Mouse (Mus musculus): ENCODE measurements around the gene Gsn. TPM values are rescaled to one million over a fixed set of nuclear protein-coding genes. Genes with fewer than 3 reads are reported as not detected.

Gsn gene
- polyA plus RNA-seq, 1 experiment = 166 TPM

DNA sequence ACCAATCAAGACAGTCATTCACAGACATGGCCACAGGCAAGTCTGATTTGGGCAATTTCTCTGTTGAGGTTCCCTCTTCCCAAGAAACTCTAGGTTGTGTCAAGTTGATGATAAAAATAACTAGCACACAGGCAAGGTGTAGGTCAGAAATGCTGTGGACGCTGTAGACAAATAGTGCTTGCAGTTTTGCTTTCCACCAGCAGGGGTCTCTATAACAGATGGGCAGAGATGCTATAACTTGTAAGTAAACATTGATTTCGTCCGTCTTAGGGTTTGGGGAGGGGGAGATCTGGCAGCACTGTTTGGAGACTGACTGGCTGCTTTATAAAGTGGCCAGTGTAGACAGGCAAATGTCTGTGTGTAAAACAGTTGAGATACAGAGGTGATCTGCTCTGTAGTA, 35.7 kb downstream of the Gsn start:
- Histone ChIP-seq H3K79me3 (ENCODE audit: low read depth) (no peaks in the 10 kb centered on the region), H3K36me3 (ENCODE audit: control insufficient read depth, insufficient read depth) (peaks cover 50% of the 10 kb centered on the region), H3K79me2 (ENCODE audit: control insufficient read depth, insufficient read depth) (no peaks in the 10 kb centered on the region), H3K27me3 (ENCODE audit: control insufficient read depth, insufficient read depth, insufficient read length) (no peaks in the 10 kb centered on the region), H3K4me3 (ENCODE audit: insufficient read depth, poor library complexity, severe bottlenecking) (no peak overlapping the region), H3ac (ENCODE audit: control insufficient read depth, insufficient read length, low read depth) (no peak overlapping the region)
- TF ChIP-seq CTCF (IDR thresholded peaks at IDR 0.05; ENCODE audit: control insufficient read depth, insufficient read depth, insufficient read length) (peak; percentile 26), FOSL1 (IDR thresholded peaks at IDR 0.05; ENCODE audit: insufficient read depth, low read length, poor library complexity, severe bottlenecking) (no peak)

DNA sequence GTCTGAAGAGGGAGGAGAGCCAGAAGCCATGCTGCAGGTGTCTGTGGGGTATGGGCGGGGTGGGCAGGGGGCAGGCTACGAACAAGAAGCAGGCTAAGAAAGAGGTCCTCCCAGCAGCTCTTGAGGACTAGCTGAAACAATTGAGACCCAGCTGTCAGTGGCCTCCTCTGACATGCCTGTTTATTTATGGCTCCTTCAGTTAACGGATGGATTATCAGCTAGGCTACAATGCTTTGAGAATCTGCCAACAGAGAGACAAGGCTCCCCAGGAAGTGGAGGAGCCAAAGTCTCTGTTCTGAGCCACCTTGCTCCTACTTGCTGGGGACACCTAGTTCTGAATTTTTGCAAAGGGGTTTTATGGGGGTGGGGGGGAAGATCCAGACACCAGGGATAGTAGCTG, 36.5 kb downstream of the Gsn start:
- H3K27me3 ChIP-seq (ENCODE audit: control insufficient read depth, insufficient read depth, insufficient read length) = no peaks in the 10 kb centered on the region
- H3K4me3 ChIP-seq (ENCODE audit: insufficient read depth, poor library complexity, severe bottlenecking) = no peak overlapping the region
- H3K79me3 ChIP-seq (ENCODE audit: low read depth) = no peaks in the 10 kb centered on the region
- no peaks in the 10 kb centered on the region for H3K79me2 ChIP-seq (ENCODE audit: control insufficient read depth, insufficient read depth)
- TF ChIP-seq USF1 (IDR thresholded peaks at IDR 0.05; ENCODE audit: low read depth) = no peak
- TF ChIP-seq MYOG (IDR thresholded peaks at IDR 0.05; ENCODE audit: control insufficient read depth, extremely low read depth, insufficient read length) = no peak
- no peak for TF ChIP-seq CEBPB (IDR thresholded peaks at IDR 0.05; ENCODE audit: low read depth)
- no peak for TF ChIP-seq CTCF (IDR thresholded peaks at IDR 0.05; ENCODE audit: control insufficient read depth, insufficient read depth, insufficient read length)
- no peak for TF ChIP-seq FOSL1 (IDR thresholded peaks at IDR 0.05; ENCODE audit: insufficient read depth, low read length, poor library complexity, severe bottlenecking)
- no peak for TF ChIP-seq MYOD1 (IDR thresholded peaks at IDR 0.05; ENCODE audit: control insufficient read depth, insufficient read length, low read depth)
- H3K36me3 ChIP-seq (ENCODE audit: control insufficient read depth, insufficient read depth) = peaks cover 56% of the 10 kb centered on the region
- H3ac ChIP-seq (ENCODE audit: control insufficient read depth, insufficient read length, low read depth) = no peak overlapping the region

DNA sequence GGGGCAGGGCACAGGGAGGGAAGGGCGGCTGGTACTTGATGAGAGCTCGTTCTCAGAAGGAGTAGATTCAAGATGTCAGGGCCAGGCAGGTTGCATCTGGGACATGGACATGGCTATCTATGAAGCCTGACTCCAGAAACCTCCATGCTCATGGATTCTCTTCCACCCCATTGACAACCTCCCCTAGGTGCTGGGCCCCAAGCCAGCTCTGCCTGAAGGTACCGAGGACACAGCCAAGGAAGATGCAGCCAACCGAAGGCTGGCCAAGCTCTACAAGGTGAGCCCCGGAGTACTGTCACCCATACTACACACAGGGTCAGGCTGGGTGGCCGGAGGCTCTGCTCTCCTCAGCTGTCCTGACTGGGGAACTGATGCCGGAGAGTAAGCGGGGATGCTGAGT, 37.1 kb downstream of the Gsn start:
- H3K79me3 ChIP-seq (ENCODE audit: low read depth) = no peaks in the 10 kb centered on the region
- no peak overlapping the region for H3ac ChIP-seq (ENCODE audit: control insufficient read depth, insufficient read length, low read depth)
- no peak for TF ChIP-seq FOSL1 (IDR thresholded peaks at IDR 0.05; ENCODE audit: insufficient read depth, low read length, poor library complexity, severe bottlenecking)
- no peak for TF ChIP-seq MAX (IDR thresholded peaks at IDR 0.05)
- no peak for TF ChIP-seq MYOG (IDR thresholded peaks at IDR 0.05; ENCODE audit: control insufficient read depth, extremely low read depth, insufficient read length)
- no peak for TF ChIP-seq MYOD1 (IDR thresholded peaks at IDR 0.05; ENCODE audit: control insufficient read depth, insufficient read length, low read depth)
- TF ChIP-seq USF1 (IDR thresholded peaks at IDR 0.05; ENCODE audit: low read depth) = no peak
- TF ChIP-seq CTCF (IDR thresholded peaks at IDR 0.05; ENCODE audit: control insufficient read depth, insufficient read depth, insufficient read length) = no peak
- TF ChIP-seq CEBPB (IDR thresholded peaks at IDR 0.05; ENCODE audit: low read depth) = no peak
- H3K27me3 ChIP-seq (ENCODE audit: control insufficient read depth, insufficient read depth, insufficient read length) = no peaks in the 10 kb centered on the region
- H3K4me3 ChIP-seq (ENCODE audit: insufficient read depth, poor library complexity, severe bottlenecking) = no peak overlapping the region
- H3K36me3 ChIP-seq (ENCODE audit: control insufficient read depth, insufficient read depth) = peaks cover 58% of the 10 kb centered on the region
- no peaks in the 10 kb centered on the region for H3K79me2 ChIP-seq (ENCODE audit: control insufficient read depth, insufficient read depth)

DNA sequence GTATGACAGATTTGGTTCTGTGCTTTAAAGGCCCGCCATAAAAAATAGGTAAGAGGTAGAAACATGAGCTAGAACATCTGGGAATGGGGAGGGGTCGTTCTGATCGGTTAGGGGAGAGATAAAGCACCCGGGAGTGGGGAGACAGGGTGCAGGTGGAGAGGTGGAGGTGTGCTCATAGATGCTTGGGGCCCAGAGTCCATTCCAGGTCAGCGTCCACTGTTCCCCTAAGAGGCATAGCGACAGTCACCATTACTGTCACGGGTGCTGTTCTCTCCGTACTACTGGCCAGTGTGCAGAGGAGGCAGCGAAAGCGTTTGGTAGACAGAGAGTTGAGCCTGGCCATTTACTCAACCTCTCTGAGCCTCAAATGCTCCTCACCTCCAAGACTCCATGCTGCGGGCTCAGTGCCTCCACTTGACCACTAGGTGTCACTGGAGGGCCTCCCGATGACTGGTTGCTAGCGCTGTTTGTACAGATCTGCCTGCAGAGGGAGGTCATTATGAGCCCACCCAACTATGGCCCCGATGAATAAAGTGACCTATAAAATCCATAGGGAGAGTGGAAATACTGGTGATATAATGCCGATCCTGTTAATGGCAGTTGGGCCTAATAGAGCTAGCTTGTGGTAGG, 41.6 kb downstream of the Gsn start:
- no peaks in the 10 kb centered on the region for H3K79me3 ChIP-seq (ENCODE audit: low read depth)
- H3K36me3 ChIP-seq (ENCODE audit: control insufficient read depth, insufficient read depth) = peaks cover 63% of the 10 kb centered on the region
- no peaks in the 10 kb centered on the region for H3K27me3 ChIP-seq (ENCODE audit: control insufficient read depth, insufficient read depth, insufficient read length)
- no peak overlapping the region for H3ac ChIP-seq (ENCODE audit: control insufficient read depth, insufficient read length, low read depth)
- TF ChIP-seq CEBPB (IDR thresholded peaks at IDR 0.05; ENCODE audit: low read depth) (no peak), MAX (IDR thresholded peaks at IDR 0.05) (no peak), MYOD1 (IDR thresholded peaks at IDR 0.05; ENCODE audit: control insufficient read depth, insufficient read length, low read depth) (no peak), MYOG (IDR thresholded peaks at IDR 0.05; ENCODE audit: control insufficient read depth, extremely low read depth, insufficient read length) (no peak), CTCF (IDR thresholded peaks at IDR 0.05; ENCODE audit: control insufficient read depth, insufficient read depth, insufficient read length) (peak; percentile 93), FOSL1 (IDR thresholded peaks at IDR 0.05; ENCODE audit: insufficient read depth, low read length, poor library complexity, severe bottlenecking) (no peak)
- no peak overlapping the region for H3K4me3 ChIP-seq (ENCODE audit: insufficient read depth, poor library complexity, severe bottlenecking)
- no peaks in the 10 kb centered on the region for H3K79me2 ChIP-seq (ENCODE audit: control insufficient read depth, insufficient read depth)

DNA sequence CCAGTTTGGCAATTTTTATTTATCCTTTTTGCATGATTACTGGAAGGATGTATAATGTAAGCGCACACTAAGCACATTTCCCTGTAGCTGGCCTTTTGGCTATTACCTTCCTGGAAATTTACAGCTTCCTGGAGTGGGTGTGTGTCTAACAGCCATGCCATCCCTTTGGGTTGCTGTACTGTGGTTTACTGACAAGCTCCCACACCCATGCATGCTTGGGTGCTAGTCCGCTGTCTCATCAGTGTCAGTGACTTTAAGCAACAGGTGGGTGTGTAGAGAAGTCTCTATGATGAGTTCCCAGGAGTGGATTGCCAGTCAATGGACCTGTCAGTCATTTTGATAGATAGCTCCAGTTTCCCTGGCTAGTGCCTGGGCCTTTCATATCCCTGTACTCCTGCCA, 43.3 kb downstream of the Gsn start:
- Histone ChIP-seq H3K79me2 (ENCODE audit: control insufficient read depth, insufficient read depth) (no peaks in the 10 kb centered on the region), H3ac (ENCODE audit: control insufficient read depth, insufficient read length, low read depth) (no peak overlapping the region), H3K27me3 (ENCODE audit: control insufficient read depth, insufficient read depth, insufficient read length) (no peaks in the 10 kb centered on the region), H3K79me3 (ENCODE audit: low read depth) (no peaks in the 10 kb centered on the region), H3K36me3 (ENCODE audit: control insufficient read depth, insufficient read depth) (peaks cover 54% of the 10 kb centered on the region), H3K4me3 (ENCODE audit: insufficient read depth, poor library complexity, severe bottlenecking) (no peak overlapping the region)
- TF ChIP-seq MYOG (IDR thresholded peaks at IDR 0.05; ENCODE audit: control insufficient read depth, extremely low read depth, insufficient read length) = no peak
- TF ChIP-seq CEBPB (IDR thresholded peaks at IDR 0.05; ENCODE audit: low read depth) = no peak
- TF ChIP-seq MYOD1 (IDR thresholded peaks at IDR 0.05; ENCODE audit: control insufficient read depth, insufficient read length, low read depth) = no peak
- no peak for TF ChIP-seq CTCF (IDR thresholded peaks at IDR 0.05; ENCODE audit: control insufficient read depth, insufficient read depth, insufficient read length)
- TF ChIP-seq USF1 (IDR thresholded peaks at IDR 0.05; ENCODE audit: low read depth) = no peak
- TF ChIP-seq FOSL1 (IDR thresholded peaks at IDR 0.05; ENCODE audit: insufficient read depth, low read length, poor library complexity, severe bottlenecking) = no peak
- TF ChIP-seq MAX (IDR thresholded peaks at IDR 0.05) = no peak
